Mouse (Mus musculus): ENCODE measurements around the gene Eml5. TPM values are rescaled to one million over a fixed set of nuclear protein-coding genes. Genes with fewer than 3 reads are reported as not detected.

The Eml5 gene
- polyA plus RNA-seq, 1 experiment from 2014 or later = 26.2 TPM

DNA sequence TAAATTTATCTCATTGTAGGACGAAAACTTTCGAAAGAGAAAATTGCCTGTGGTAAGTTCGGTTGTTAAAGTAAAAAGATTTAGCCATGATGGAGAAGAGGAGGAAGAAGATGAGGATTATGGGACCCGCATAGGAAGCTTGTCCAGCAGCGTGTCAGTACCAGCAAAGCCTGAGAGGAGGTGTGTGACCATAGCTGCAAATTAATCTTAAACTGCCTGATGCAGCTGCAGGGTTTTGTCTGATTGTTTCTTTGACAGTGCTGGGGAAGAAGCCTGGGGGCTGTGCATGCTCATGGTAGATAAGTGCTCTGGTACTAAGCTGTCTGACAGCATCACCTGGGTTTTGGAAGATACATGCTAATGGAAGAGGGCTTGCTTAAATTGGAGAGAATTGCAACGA, 141.6 kb downstream of the Eml5 start:
- no peaks in the 10 kb centered on the region for H3K9me3 ChIP-seq (replicated peaks; ENCODE audit: control insufficient read depth, low read length, poor library complexity, severe bottlenecking)
- H3K9ac ChIP-seq (ENCODE audit: low read depth, low read length) = no peak overlapping the region
- 95% methylated on average over 6 of the region's 6 CpGs for WGBS
- no peak for ATAC-seq
- no peaks in the 10 kb centered on the region for H3K4me1 ChIP-seq (ENCODE audit: control insufficient read depth, insufficient read depth, low read length)
- H3K4me2 ChIP-seq (ENCODE audit: low read length) = no peak overlapping the region
- H3K4me3 ChIP-seq (ENCODE audit: low read depth, low read length) = no peak overlapping the region
- no peaks in the 10 kb centered on the region for H3K27me3 ChIP-seq (ENCODE audit: control insufficient read depth, insufficient read depth, low read depth, low read length)
- peaks cover 26% of the 10 kb centered on the region for H3K36me3 ChIP-seq (ENCODE audit: control insufficient read depth, insufficient read depth, low read length)
- no peak overlapping the region for H3K27ac ChIP-seq (ENCODE audit: low read length)

DNA sequence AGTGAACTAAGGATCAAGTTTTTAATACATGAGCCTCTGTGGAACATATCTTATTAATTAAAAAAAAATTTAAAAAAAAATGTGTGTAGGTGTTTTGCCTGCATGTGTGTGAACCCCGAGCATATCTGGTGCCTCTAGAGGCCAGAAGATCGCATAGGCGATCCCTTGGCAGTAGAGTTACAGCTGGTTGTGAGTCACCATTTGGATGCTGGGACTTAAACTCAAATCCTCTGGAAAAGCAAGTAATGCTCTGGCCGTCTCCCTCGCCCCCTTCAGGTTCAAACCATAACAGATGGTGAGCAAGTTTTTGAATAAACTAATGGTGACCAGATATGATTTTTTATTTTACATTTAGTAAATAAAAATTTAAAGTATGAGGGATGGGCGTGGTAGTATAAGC, 143.6 kb downstream of the Eml5 start:
- Histone ChIP-seq H3K4me1 (ENCODE audit: control insufficient read depth, insufficient read depth, low read length) (no peaks in the 10 kb centered on the region), H3K9ac (ENCODE audit: low read depth, low read length) (no peak overlapping the region), H3K36me3 (ENCODE audit: control insufficient read depth, insufficient read depth, low read length) (peaks cover 18% of the 10 kb centered on the region), H3K27ac (ENCODE audit: low read length) (no peak overlapping the region), H3K9me3 (replicated peaks; ENCODE audit: control insufficient read depth, low read length, poor library complexity, severe bottlenecking) (no peaks in the 10 kb centered on the region), H3K27me3 (ENCODE audit: control insufficient read depth, insufficient read depth, low read depth, low read length) (no peaks in the 10 kb centered on the region), H3K4me3 (ENCODE audit: low read depth, low read length) (no peak overlapping the region), H3K4me2 (ENCODE audit: low read length) (no peak overlapping the region)
- WGBS = 89% methylated on average over 6 of the region's 6 CpGs
- no peak for ATAC-seq

DNA sequence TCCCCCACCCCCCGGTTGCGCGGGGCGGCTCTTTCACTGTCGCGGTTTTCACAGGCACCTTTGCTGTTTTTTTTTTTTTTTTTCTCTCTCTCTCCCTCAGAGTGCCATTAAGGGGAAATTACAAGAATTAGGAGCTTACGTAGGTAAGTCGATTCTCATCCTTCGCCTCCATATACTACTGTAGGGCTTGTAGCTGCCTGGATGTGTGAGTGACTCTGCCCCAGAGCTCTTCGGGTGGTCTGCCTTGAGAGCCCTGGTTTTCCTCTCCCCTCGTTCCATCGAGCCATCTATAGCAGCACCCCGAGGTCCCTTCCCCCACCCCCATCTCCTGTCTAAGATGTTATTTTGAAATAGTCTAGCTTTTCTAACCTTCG, 153.9 kb downstream of the Eml5 start:
- H3K4me2 ChIP-seq (ENCODE audit: low read length) = peak overlapping the region; percentile 85
- H3K36me3 ChIP-seq (ENCODE audit: control insufficient read depth, insufficient read depth, low read length) = no peaks in the 10 kb centered on the region
- H3K27me3 ChIP-seq (ENCODE audit: control insufficient read depth, insufficient read depth, low read depth, low read length) = no peaks in the 10 kb centered on the region
- peak overlapping the region; percentile 88 for H3K27ac ChIP-seq (ENCODE audit: low read length)
- H3K9me3 ChIP-seq (replicated peaks; ENCODE audit: control insufficient read depth, low read length, poor library complexity, severe bottlenecking) = no peaks in the 10 kb centered on the region
- peaks cover 36% of the 10 kb centered on the region for H3K4me1 ChIP-seq (ENCODE audit: control insufficient read depth, insufficient read depth, low read length)
- WGBS = under 1% methylated on average over 11 of the region's 14 CpGs
- peak overlapping the region; percentile 88 for H3K9ac ChIP-seq (ENCODE audit: low read depth, low read length)
- peak overlapping the region; percentile 75 for H3K4me3 ChIP-seq (ENCODE audit: low read depth, low read length)
- peak; percentile 66 for ATAC-seq

DNA sequence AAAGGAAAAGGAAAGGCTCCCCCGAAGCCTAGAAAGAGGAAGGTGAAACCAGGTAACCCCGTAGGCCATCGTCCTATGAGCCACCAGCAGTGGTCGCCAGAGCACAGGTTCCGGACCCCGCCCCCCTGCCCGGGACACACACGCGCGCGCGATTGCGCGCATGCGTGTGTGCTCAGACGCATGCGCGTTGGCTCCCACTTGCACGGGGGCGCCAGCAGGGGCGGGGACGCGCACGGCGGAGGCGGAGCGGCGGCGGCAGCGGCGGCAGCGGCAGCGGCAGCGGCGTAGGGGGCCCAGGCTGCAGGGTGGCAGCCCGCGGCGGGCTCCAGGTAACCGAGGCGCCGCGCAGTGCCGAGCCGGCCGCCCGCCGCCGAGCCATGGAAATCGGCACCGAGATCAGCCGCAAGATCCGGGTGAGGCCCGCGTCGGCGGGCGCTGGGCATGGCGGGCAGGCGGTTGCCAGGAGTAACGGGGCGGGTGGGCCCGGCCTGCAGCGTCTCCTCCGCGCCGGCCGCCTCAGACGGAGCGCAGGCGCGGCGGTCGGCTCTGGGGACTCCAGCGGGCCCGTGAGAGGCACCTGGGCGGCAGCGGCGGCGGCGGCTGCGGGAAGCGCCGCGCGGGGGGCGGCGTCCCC, 154.4 kb downstream of the Eml5 start, which contains the start of gene Zc3h14:
Zc3h14 (plus strand) TSS at position 219 of the 634 bp plus-strand sequence.
- under 1% methylated on average over 81 of the region's 87 CpGs for WGBS
- no peaks in the 10 kb centered on the region for H3K9me3 ChIP-seq (replicated peaks; ENCODE audit: control insufficient read depth, low read length, poor library complexity, severe bottlenecking)
- H3K4me1 ChIP-seq (ENCODE audit: control insufficient read depth, insufficient read depth, low read length) = peaks cover 36% of the 10 kb centered on the region
- H3K4me3 ChIP-seq (ENCODE audit: low read depth, low read length) = peak within 1 kb of the TSS; percentile 75
- H3K27ac ChIP-seq (ENCODE audit: low read length) = peak within 1 kb of the TSS; percentile 88
- H3K27me3 ChIP-seq (ENCODE audit: control insufficient read depth, insufficient read depth, low read depth, low read length) = no peaks in the 10 kb centered on the region
- peak within 1 kb of the TSS; percentile 85 for H3K4me2 ChIP-seq (ENCODE audit: low read length)
- H3K36me3 ChIP-seq (ENCODE audit: control insufficient read depth, insufficient read depth, low read length) = no peaks in the 10 kb centered on the region
- peak within 1 kb of the TSS; percentile 88 for H3K9ac ChIP-seq (ENCODE audit: low read depth, low read length)
- peak; percentile 92 for ATAC-seq

DNA sequence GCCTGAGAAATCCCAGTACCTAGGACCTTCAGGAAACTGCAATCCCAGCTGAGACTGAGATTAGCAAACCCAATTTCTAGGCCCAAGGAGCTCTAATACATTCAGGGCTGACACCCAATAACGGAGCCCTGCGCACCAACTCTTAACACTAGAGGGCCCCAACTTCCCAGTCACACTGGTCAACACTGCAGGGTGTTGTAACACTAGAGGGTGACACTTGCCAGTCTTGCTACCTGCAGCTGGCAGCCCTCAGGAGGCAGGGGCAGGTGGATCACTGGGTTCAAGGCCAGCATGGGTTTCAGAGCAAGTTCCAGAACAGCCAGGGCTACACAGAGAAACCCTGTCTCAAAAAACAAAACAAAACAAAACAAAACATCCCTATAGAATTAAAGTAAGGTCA, 155.2 kb downstream of the Eml5 start:
- WGBS = 13% methylated on average over 2 of the region's 2 CpGs
- Histone ChIP-seq H3K9ac (ENCODE audit: low read depth, low read length) (no peak overlapping the region), H3K27ac (ENCODE audit: low read length) (no peak overlapping the region), H3K4me3 (ENCODE audit: low read depth, low read length) (no peak overlapping the region), H3K27me3 (ENCODE audit: control insufficient read depth, insufficient read depth, low read depth, low read length) (no peaks in the 10 kb centered on the region), H3K4me2 (ENCODE audit: low read length) (no peak overlapping the region), H3K9me3 (replicated peaks; ENCODE audit: control insufficient read depth, low read length, poor library complexity, severe bottlenecking) (no peaks in the 10 kb centered on the region), H3K4me1 (ENCODE audit: control insufficient read depth, insufficient read depth, low read length) (peaks cover 32% of the 10 kb centered on the region), H3K36me3 (ENCODE audit: control insufficient read depth, insufficient read depth, low read length) (no peaks in the 10 kb centered on the region)
- peak; percentile 18; the same call in 1 of the 2 replicates for ATAC-seq

DNA sequence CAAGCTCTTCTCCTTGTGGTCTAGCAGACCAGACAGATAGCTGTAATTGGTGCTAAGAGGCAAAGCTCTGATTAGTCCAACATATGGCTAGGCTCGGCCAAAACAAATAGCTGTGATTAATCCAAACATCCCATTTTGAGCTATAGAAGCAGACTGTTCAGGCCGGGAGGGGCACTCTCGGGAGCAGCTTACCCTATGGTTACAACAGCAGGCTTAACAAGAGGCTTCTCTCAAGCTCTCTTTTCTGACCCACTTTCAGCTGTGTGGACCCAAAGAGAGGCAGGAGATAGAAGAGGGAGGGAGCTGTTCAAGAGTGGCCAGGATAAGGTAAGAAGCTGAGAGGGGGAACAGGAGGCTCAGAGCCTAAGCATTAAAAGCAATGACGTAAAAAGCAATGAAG, 155.7 kb downstream of the Eml5 start:
- H3K4me3 ChIP-seq (ENCODE audit: low read depth, low read length) = no peak overlapping the region
- 65% methylated on average over 4 of the region's 4 CpGs for WGBS
- H3K36me3 ChIP-seq (ENCODE audit: control insufficient read depth, insufficient read depth, low read length) = no peaks in the 10 kb centered on the region
- no peak for ATAC-seq
- H3K27ac ChIP-seq (ENCODE audit: low read length) = no peak overlapping the region
- H3K4me1 ChIP-seq (ENCODE audit: control insufficient read depth, insufficient read depth, low read length) = peaks cover 27% of the 10 kb centered on the region
- no peak overlapping the region for H3K9ac ChIP-seq (ENCODE audit: low read depth, low read length)
- H3K9me3 ChIP-seq (replicated peaks; ENCODE audit: control insufficient read depth, low read length, poor library complexity, severe bottlenecking) = no peaks in the 10 kb centered on the region
- H3K4me2 ChIP-seq (ENCODE audit: low read length) = no peak overlapping the region
- no peaks in the 10 kb centered on the region for H3K27me3 ChIP-seq (ENCODE audit: control insufficient read depth, insufficient read depth, low read depth, low read length)

DNA sequence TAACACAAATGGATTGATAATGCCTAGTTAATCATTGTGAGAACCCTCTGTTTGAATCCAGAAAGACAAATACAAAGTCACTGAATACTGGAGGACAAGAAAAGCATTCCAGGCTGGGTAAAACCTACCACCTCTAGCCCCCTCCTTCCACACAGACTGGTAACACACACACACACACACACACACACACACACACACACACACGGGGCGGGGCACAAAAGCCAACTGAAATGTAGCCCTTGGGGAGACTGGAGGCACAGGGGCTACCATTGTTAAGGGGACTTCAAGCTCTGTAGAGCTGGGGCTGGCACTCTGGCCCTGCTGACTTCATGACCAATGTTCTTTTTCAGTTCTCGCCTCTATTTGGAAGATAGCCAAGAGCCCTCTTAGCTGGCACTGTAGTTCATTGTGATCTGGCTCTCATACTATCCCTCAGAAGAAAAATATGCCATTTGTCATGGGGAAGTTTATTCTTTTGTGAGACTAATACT, 160.2 kb downstream of the Eml5 start:
- no peaks in the 10 kb centered on the region for H3K36me3 ChIP-seq (ENCODE audit: control insufficient read depth, insufficient read depth, low read length)
- no peak overlapping the region for H3K27ac ChIP-seq (ENCODE audit: low read length)
- H3K4me2 ChIP-seq (ENCODE audit: low read length) = no peak overlapping the region
- no peak overlapping the region for H3K4me3 ChIP-seq (ENCODE audit: low read depth, low read length)
- H3K4me1 ChIP-seq (ENCODE audit: control insufficient read depth, insufficient read depth, low read length) = peaks cover 16% of the 10 kb centered on the region
- 65% methylated on average over 3 of the region's 3 CpGs for WGBS
- H3K9me3 ChIP-seq (replicated peaks; ENCODE audit: control insufficient read depth, low read length, poor library complexity, severe bottlenecking) = no peaks in the 10 kb centered on the region
- no peak overlapping the region for H3K9ac ChIP-seq (ENCODE audit: low read depth, low read length)
- peak; percentile 20; the same call in 1 of the 2 replicates for ATAC-seq
- peaks cover 7% of the 10 kb centered on the region; the same call in 1 of the 2 replicates for H3K27me3 ChIP-seq (ENCODE audit: control insufficient read depth, insufficient read depth, low read depth, low read length)

DNA sequence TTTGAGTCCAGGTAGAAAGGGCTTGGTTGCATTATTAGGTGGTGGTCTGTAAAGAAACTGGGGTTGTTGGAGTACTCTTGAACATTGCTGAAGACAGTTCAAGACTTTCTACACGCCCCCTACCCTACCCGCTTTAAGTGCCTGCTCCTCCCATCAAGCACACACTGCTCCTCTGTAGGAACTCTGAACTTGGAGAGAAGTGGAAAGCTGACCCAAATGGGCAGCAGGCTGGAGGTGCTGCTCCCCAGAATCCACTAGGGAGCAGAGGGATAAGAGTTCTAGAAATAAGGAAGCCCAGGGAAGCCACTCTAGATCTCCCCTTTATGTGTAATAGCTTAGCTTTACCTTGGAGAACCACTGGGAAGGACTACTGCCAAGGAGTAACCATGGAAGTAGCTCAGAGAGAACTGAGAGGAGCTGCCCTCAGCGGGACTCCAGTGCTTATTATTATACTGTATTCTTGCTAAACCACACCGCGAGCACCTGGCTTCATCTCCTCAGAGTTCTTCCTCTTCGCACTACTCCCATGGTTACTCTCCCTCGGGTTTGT, 163.4 kb downstream of the Eml5 start:
- peak overlapping the region; percentile 73 for H3K9ac ChIP-seq (ENCODE audit: low read depth, low read length)
- peak overlapping the region; percentile 70 for H3K4me3 ChIP-seq (ENCODE audit: low read depth, low read length)
- peaks cover 32% of the 10 kb centered on the region for H3K4me1 ChIP-seq (ENCODE audit: control insufficient read depth, insufficient read depth, low read length)
- peaks cover 7% of the 10 kb centered on the region; the same call in 1 of the 2 replicates for H3K27me3 ChIP-seq (ENCODE audit: control insufficient read depth, insufficient read depth, low read depth, low read length)
- no peak overlapping the region for H3K27ac ChIP-seq (ENCODE audit: low read length)
- H3K9me3 ChIP-seq (replicated peaks; ENCODE audit: control insufficient read depth, low read length, poor library complexity, severe bottlenecking) = no peaks in the 10 kb centered on the region
- no peak for ATAC-seq
- H3K4me2 ChIP-seq (ENCODE audit: low read length) = peak overlapping the region; percentile 99
- 12% methylated on average over 7 of the region's 7 CpGs for WGBS
- H3K36me3 ChIP-seq (ENCODE audit: control insufficient read depth, insufficient read depth, low read length) = no peaks in the 10 kb centered on the region
